Mouse (Mus musculus): ENCODE measurements around the gene Nid1. TPM values are rescaled to one million over a fixed set of nuclear protein-coding genes. Genes with fewer than 3 reads are reported as not detected.
"Not testable (repeated sequence)": the region's sequence is repeated elsewhere in the genome, so short reads cannot be mapped to it uniquely, and the experiment has no call there.

Nid1 gene
- total RNA-seq, 2 experiments from 2014 or later: 39.1 to 60.2 TPM

GRCm38 (mm10) chr13:13450931-13451330 lies 13.6 kb downstream of the Nid1 start:
- not testable (repeated sequence) for DNase-seq (ENCODE audit: low spot score in 2 of 2)

GRCm38 (mm10) chr13:13453332-13453731 lies 16.0 kb downstream of the Nid1 start:
- DNase-seq (ENCODE audit: low spot score in 2 of 2): not testable (repeated sequence)

GRCm38 (mm10) chr13:13454249-13454648 lies 16.9 kb downstream of the Nid1 start:
- DNase-seq (ENCODE audit: low spot score in 2 of 2): not testable (repeated sequence)

- DNase-seq (ENCODE audit: low spot score in 2 of 2): not testable (repeated sequence)
Measured at GRCm38 (mm10) chr13:13455632-13456492, 18.5 kb downstream of the Nid1 start.

- no peak for DNase-seq (ENCODE audit: low spot score in 2 of 2)
Measured at GRCm38 (mm10) chr13:13458138-13458737, 20.9 kb downstream of the Nid1 start.

- DNase-seq (ENCODE audit: low spot score in 2 of 2): no peak
Measured at GRCm38 (mm10) chr13:13460521-13461138, 23.3 kb downstream of the Nid1 start.

GRCm38 (mm10) chr13:13461446-13462192 lies 24.3 kb downstream of the Nid1 start:
- DNase-seq (ENCODE audit: low spot score in 2 of 2): no peak

GRCm38 (mm10) chr13:13463949-13464348 lies 26.6 kb downstream of the Nid1 start:
- no peak for DNase-seq (ENCODE audit: low spot score in 2 of 2)

- DNase-seq (ENCODE audit: low spot score in 2 of 2): not testable (repeated sequence)
Measured at GRCm38 (mm10) chr13:13467249-13467648, 29.9 kb downstream of the Nid1 start.

- no peak for DNase-seq (ENCODE audit: low spot score in 2 of 2)
Measured at GRCm38 (mm10) chr13:13468513-13468912, 31.2 kb downstream of the Nid1 start.

GRCm38 (mm10) chr13:13471334-13471757 lies 34.0 kb downstream of the Nid1 start:
- DNase-seq (ENCODE audit: low spot score in 2 of 2): no peak

- not testable (repeated sequence) for DNase-seq (ENCODE audit: low spot score in 2 of 2)
Measured at GRCm38 (mm10) chr13:13474464-13474863, 37.1 kb downstream of the Nid1 start.

- no peak for DNase-seq (ENCODE audit: low spot score in 2 of 2)
Measured at GRCm38 (mm10) chr13:13474991-13475390, 37.6 kb downstream of the Nid1 start.

GRCm38 (mm10) chr13:13476568-13476967 lies 39.2 kb downstream of the Nid1 start:
- DNase-seq (ENCODE audit: low spot score in 2 of 2): no peak

- no peak for DNase-seq (ENCODE audit: low spot score in 2 of 2)
Measured at GRCm38 (mm10) chr13:13477046-13477445, 39.7 kb downstream of the Nid1 start.

- no peak for DNase-seq (ENCODE audit: low spot score in 2 of 2)
Measured at GRCm38 (mm10) chr13:13479986-13480385, 42.6 kb downstream of the Nid1 start.

- DNase-seq (ENCODE audit: low spot score in 2 of 2): no peak
Measured at GRCm38 (mm10) chr13:13481033-13481432, 43.7 kb downstream of the Nid1 start.

- DNase-seq (ENCODE audit: low spot score in 2 of 2): no peak
Measured at GRCm38 (mm10) chr13:13481875-13482674, 44.7 kb downstream of the Nid1 start.

GRCm38 (mm10) chr13:13484351-13484751 lies 47.0 kb downstream of the Nid1 start:
- DNase-seq (ENCODE audit: low spot score in 2 of 2): no peak

- no peak for DNase-seq (ENCODE audit: low spot score in 2 of 2)
Measured at GRCm38 (mm10) chr13:13484883-13485282, 47.5 kb downstream of the Nid1 start.

Measured in adrenal gland, adult 18-20 months (tissue).